Mouse (Mus musculus) neural tube, embryonic 11.5 days (tissue): ENCODE measurements around the gene Spata32. TPM values are rescaled to one million over a fixed set of nuclear protein-coding genes. Genes with fewer than 3 reads are reported as not detected.

ENCODE experiments used
- ATAC-seq: fragments of 200-750 bp; cut with Nextera tagmentation; 2 replicates; pipeline ENCODE4 v1.8.0; 2017; ENCODE audit warnings: moderate number of reproducible peaks, mild to moderate bottlenecking, moderate TSS enrichment, moderate library complexity; ENCODE audit not compliant: insufficient read depth, low FRiP score, low TSS enrichment
- DNase-seq: peaks from one replicate; pipeline ENCODE4 v3.0.0-alpha.2; 2015; ENCODE audit warnings: low spot score
- H3K27ac ChIP-seq: fragments of 300-500 bp; sonication (generic); 2 replicates; pipeline ENCODE4 v1.5.1; 2014; ENCODE audit warnings: low read depth, mild to moderate bottlenecking, low read length
- H3K27me3 ChIP-seq: fragments of 300-500 bp; sonication (generic); 2 replicates; pipeline ENCODE4 v1.6.1; 2014; ENCODE audit warnings: mild to moderate bottlenecking, low read length, mixed read lengths; ENCODE audit not compliant: control insufficient read depth, insufficient read depth
- H3K36me3 ChIP-seq: fragments of 300-500 bp; sonication (generic); 2 replicates; pipeline ENCODE4 v1.6.1; 2014; ENCODE audit warnings: mild to moderate bottlenecking, low read length, moderate library complexity, mixed read lengths; ENCODE audit not compliant: control insufficient read depth, insufficient read depth
- H3K4me1 ChIP-seq: fragments of 300-500 bp; sonication (generic); 2 replicates; pipeline ENCODE4 v1.6.1; 2014; ENCODE audit warnings: low read length, mixed read lengths; ENCODE audit not compliant: control insufficient read depth, insufficient read depth
- H3K4me2 ChIP-seq: fragments of 300-500 bp; sonication (generic); 2 replicates; pipeline ENCODE4 v1.6.1; 2014; ENCODE audit warnings: low read depth, mild to moderate bottlenecking, moderate library complexity
- H3K4me3 ChIP-seq: fragments of 300-500 bp; sonication (generic); 2 replicates; pipeline ENCODE4 v1.5.1; 2014; ENCODE audit warnings: low read depth, low read length
- H3K9ac ChIP-seq: fragments of 300-500 bp; sonication (generic); 2 replicates; pipeline ENCODE4 v1.6.1; 2014; ENCODE audit warnings: mild to moderate bottlenecking, low read length
- H3K9me3 ChIP-seq: fragments of 300-500 bp; sonication (generic); 2 replicates; pipeline ENCODE4 v1.6.1; 2016; ENCODE audit warnings: low read length; ENCODE audit not compliant: control insufficient read depth
- WGBS: fragments of 180-500 bp; shearing (Covaris S2); extraction: QIAGEN DNeasy Blood & Tissue Kit; methylation state at CpG from one replicate; pipeline ENCODE4 v1.1.7; 2014; 5-methylcytosine and 5-hydroxymethylcytosine counted together
- polyA plus RNA-seq: library from polyadenylated mRNA; unstranded; fragments of >200 nt; fragmentation: Nextera tagmentation; extraction: Ambion mirVana; gene quantifications from 2 replicates; pipeline ENCODE4 v1.2.1, GENCODE M21; 2014

Spata32 gene
- polyA plus RNA-seq, 1 experiment from 2014 or later: not detected

- Histone ChIP-seq H3K9me3 (no peaks in the 10 kb centered on the region), H3K4me2 (no peak overlapping the region)
- no peak for ATAC-seq
Measured at GRCm38 (mm10) chr11:103262412-103263267, 44.4 kb upstream of the Spata32 start.

DNA sequence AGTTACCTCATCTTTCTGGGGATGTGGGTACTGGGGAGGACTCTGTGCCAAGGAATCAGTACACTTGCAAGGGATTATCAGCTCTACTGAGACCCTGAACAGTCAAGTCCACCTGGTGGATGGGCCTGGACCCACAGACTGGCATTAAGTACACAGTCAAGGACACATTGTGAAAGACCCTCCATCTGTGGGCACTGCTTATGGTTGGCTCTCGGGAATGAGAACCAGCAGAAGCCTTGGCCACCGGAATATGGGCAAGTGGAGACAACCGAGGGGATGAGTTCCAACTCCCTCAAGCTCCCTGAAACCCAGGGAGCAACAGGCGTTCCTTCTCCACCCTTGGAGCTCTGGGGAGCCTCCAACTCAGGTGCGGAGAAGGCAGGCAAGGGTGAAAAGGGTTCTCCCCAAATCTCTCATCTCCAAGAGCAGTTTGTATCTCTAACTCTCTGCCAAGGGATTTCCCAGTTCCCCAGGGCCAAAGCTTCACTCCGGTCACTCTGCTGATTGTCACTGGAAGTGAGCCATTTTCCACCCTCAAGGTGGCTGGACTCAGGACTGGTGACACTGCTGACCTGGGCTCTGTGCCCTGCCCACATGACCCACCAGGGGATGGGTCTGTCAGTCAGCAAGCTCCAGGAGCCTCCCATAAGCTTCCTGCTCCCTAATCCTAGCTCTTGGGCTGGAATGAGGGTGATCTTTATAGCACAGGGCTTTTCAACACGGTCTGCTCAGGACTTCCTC, 43.6 kb upstream of the Spata32 start:
- DNase-seq: no peak
- no peaks in the 10 kb centered on the region for H3K27me3 ChIP-seq
- no peaks in the 10 kb centered on the region for H3K36me3 ChIP-seq
- H3K4me3 ChIP-seq: no peak overlapping the region
- H3K4me1 ChIP-seq: peaks cover 27% of the 10 kb centered on the region
- H3K27ac ChIP-seq: no peak overlapping the region
- no peak for ATAC-seq
- H3K9me3 ChIP-seq: no peaks in the 10 kb centered on the region
- WGBS: 82% methylated on average over 7 of the region's 7 CpGs
- H3K4me2 ChIP-seq: no peak overlapping the region
- H3K9ac ChIP-seq: no peak overlapping the region

More at GRCm38 (mm10) chr11:103262412-103263267, 44.4 kb upstream of the Spata32 start:
- WGBS: 64% methylated on average over 20 of the region's 20 CpGs
- no peak overlapping the region for H3K4me3 ChIP-seq
- H3K36me3 ChIP-seq: no peaks in the 10 kb centered on the region
- no peaks in the 10 kb centered on the region for H3K27me3 ChIP-seq
- no peak overlapping the region for H3K9ac ChIP-seq
- H3K27ac ChIP-seq: no peak overlapping the region
- DNase-seq: no peak
- peaks cover 27% of the 10 kb centered on the region for H3K4me1 ChIP-seq

- Histone ChIP-seq H3K9me3 (no peaks in the 10 kb centered on the region), H3K27me3 (no peaks in the 10 kb centered on the region), H3K9ac (no peak overlapping the region), H3K4me3 (no peak overlapping the region), H3K4me2 (no peak overlapping the region), H3K27ac (no peak overlapping the region), H3K4me1 (peaks cover 16% of the 10 kb centered on the region), H3K36me3 (no peaks in the 10 kb centered on the region)
- no peak for DNase-seq
- ATAC-seq: no peak
- 88% methylated on average over 12 of the region's 12 CpGs for WGBS
Measured at GRCm38 (mm10) chr11:103260515-103261192, 42.4 kb upstream of the Spata32 start.

- 95% methylated on average over 5 of the region's 5 CpGs for WGBS
- Histone ChIP-seq H3K9ac (no peak overlapping the region), H3K27ac (no peak overlapping the region), H3K36me3 (no peaks in the 10 kb centered on the region), H3K9me3 (no peaks in the 10 kb centered on the region), H3K4me1 (peaks cover 15% of the 10 kb centered on the region), H3K4me3 (no peak overlapping the region), H3K4me2 (no peak overlapping the region), H3K27me3 (no peaks in the 10 kb centered on the region)
- DNase-seq: no peak
- no peak for ATAC-seq
Measured at GRCm38 (mm10) chr11:103260034-103260433, 41.8 kb upstream of the Spata32 start.

- H3K4me1 ChIP-seq: peaks cover 3% of the 10 kb centered on the region; the same call in 1 of the 2 replicates
- ATAC-seq: no peak
- H3K4me2 ChIP-seq: no peak overlapping the region
- no peak overlapping the region for H3K27ac ChIP-seq
- no peaks in the 10 kb centered on the region for H3K36me3 ChIP-seq
- H3K4me3 ChIP-seq: no peak overlapping the region
- no peaks in the 10 kb centered on the region for H3K9me3 ChIP-seq
- DNase-seq: no peak
- H3K27me3 ChIP-seq: no peaks in the 10 kb centered on the region
- no peak overlapping the region for H3K9ac ChIP-seq
- 90% methylated on average over 4 of the region's 4 CpGs for WGBS
Measured at GRCm38 (mm10) chr11:103257938-103258481, 39.8 kb upstream of the Spata32 start.

DNA sequence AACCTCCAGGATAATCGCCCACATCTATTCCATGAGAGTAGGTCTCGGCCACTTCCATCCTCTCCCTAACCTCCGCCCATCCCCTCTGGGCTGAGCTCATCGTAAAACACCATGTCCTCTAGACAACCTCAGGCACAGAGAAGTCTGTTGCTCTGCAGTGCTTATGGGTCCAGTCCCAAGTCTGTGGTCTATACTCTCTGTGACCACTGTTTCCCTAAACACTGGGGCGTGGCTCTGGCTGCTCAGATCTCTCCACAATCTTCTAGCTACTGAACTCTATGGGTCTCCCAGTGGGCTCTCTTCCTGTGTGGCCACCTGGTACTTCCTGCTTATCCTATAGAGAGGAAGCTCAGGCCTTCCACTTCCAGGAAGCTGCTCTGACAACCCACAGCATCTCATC, 35.4 kb upstream of the Spata32 start:
- no peaks in the 10 kb centered on the region for H3K36me3 ChIP-seq
- no peaks in the 10 kb centered on the region for H3K4me1 ChIP-seq
- H3K9me3 ChIP-seq: no peaks in the 10 kb centered on the region
- H3K27ac ChIP-seq: no peak overlapping the region
- no peak overlapping the region for H3K4me2 ChIP-seq
- no peak overlapping the region for H3K9ac ChIP-seq
- DNase-seq (no peak), ATAC-seq (no peak)
- no peak overlapping the region for H3K4me3 ChIP-seq
- WGBS: 81% methylated on average over 5 of the region's 5 CpGs
- no peaks in the 10 kb centered on the region for H3K27me3 ChIP-seq

- no peak overlapping the region for H3K27ac ChIP-seq
- 90% methylated on average over 5 of the region's 5 CpGs for WGBS
- no peak overlapping the region for H3K4me2 ChIP-seq
- no peaks in the 10 kb centered on the region for H3K36me3 ChIP-seq
- H3K9ac ChIP-seq: no peak overlapping the region
- H3K4me3 ChIP-seq: no peak overlapping the region
- DNase-seq (no peak), ATAC-seq (no peak)
- 0 out of 2 replicates have a peak, but pooled peaks cover 3% of the 10 kb centered on the region for H3K4me1 ChIP-seq
- H3K9me3 ChIP-seq: no peaks in the 10 kb centered on the region
- no peaks in the 10 kb centered on the region for H3K27me3 ChIP-seq
Measured at GRCm38 (mm10) chr11:103252380-103252779, 34.1 kb upstream of the Spata32 start.

GRCm38 (mm10) chr11:103250324-103250723, 32.1 kb upstream of the Spata32 start:
- Histone ChIP-seq H3K27me3 (no peaks in the 10 kb centered on the region), H3K4me1 (0 out of 2 replicates have a peak, but pooled peaks cover 3% of the 10 kb centered on the region), H3K4me3 (no peak overlapping the region), H3K36me3 (no peaks in the 10 kb centered on the region), H3K27ac (no peak overlapping the region), H3K9ac (no peak overlapping the region), H3K9me3 (no peaks in the 10 kb centered on the region), H3K4me2 (no peak overlapping the region)
- ATAC-seq: no peak
- 94% methylated on average over 3 of the region's 3 CpGs for WGBS
- DNase-seq: no peak
